Mouse (Mus musculus): ENCODE measurements around the gene Kif28. TPM values are rescaled to one million over a fixed set of nuclear protein-coding genes. Genes with fewer than 3 reads are reported as not detected.

Gene Kif28
- total RNA-seq, 2 experiments from 2014 or later: 0.18 TPM; not detected in 1

Other genes with a start within 250 kb of the Kif28 start
- 1 to 10 TPM; 4.1 to 4.6 TPM for gene Smyd3, start 227.2 kb downstream of the Kif28 start, total RNA-seq (2021)
- 10 to 100 TPM; 31.0 to 36.5 TPM for gene Tfb2m, start 199.0 kb downstream of the Kif28 start, total RNA-seq (2021)
- 10 to 100 TPM; 19.9 to 26.2 TPM for gene Cnst, start 198.9 kb downstream of the Kif28 start, total RNA-seq (2021)
- gene Sccpdh, start 77.1 kb downstream of the Kif28 start, total RNA-seq (2021): 10 to 100 TPM; 29.8 to 34.6 TPM
- gene Gm10518, start 58.1 kb upstream of the Kif28 start, total RNA-seq (2021): not detected
- gene Ahctf1, start 58.4 kb upstream of the Kif28 start, total RNA-seq (2021): 10 to 100 TPM; 15.3 to 19.1 TPM
- 10 to 100 TPM; 22.1 to 22.9 TPM for gene Cdc42bpa, start 215.2 kb upstream of the Kif28 start, total RNA-seq (2021)

All from gastrocnemius, postnatal 25 days (tissue).